Mouse (Mus musculus) CH12.LX (cell line): ENCODE data around the gene Mettl24. TPM values are rescaled to one million over a fixed set of nuclear protein-coding genes. Genes with fewer than 3 reads are reported as not detected.

Experiments used
- DNase-seq: peaks from one replicate; pipeline ENCODE4 v3.0.0-alpha.2; 2013; ENCODE audit errors: extremely low read depth
- H3K27ac ChIP-seq: 2 replicates; pipeline ENCODE4 v1.5.1; 2012; ENCODE audit warnings: low read depth, mild to moderate bottlenecking, control low read depth, moderate library complexity; ENCODE audit not compliant: insufficient read depth
- H3K27me3 ChIP-seq: replicated peaks from 2 replicates; pipeline ENCODE3; 2012; ENCODE audit warnings: inconsistent platforms
- H3K36me3 ChIP-seq, 2 experiments: replicated peaks in 1 of 2; 2 replicates each; pipeline versions ENCODE3 to v1.6.1; 2012; ENCODE audit warnings: inconsistent platforms in 1 of 2, low read length in 1 of 2, mild to moderate bottlenecking in 1 of 2, mixed read lengths in 1 of 2, moderate library complexity in 1 of 2; ENCODE audit not compliant: control insufficient read depth in 1 of 2, insufficient read depth in 1 of 2
- H3K4me1 ChIP-seq, 2 experiments: 2 replicates each; pipeline ENCODE4 v1.6.1; 2012; ENCODE audit warnings: inconsistent platforms in 1 of 2, moderate library complexity in 1 of 2; ENCODE audit not compliant: insufficient read depth in 2 of 2, control insufficient read depth in 1 of 2
- H3K4me2 ChIP-seq: 2 replicates; pipeline ENCODE4 v1.6.1; 2012; ENCODE audit warnings: low read depth, mild to moderate bottlenecking, control low read depth; ENCODE audit not compliant: poor library complexity, insufficient read depth, severe bottlenecking
- H3K4me3 ChIP-seq, 3 experiments: fragments of 150-350 bp in 1 of 3; sonication (generic) in 1 of 3; replicated peaks in 1 of 3; 2 replicates each; pipeline versions ENCODE3 to v1.5.1; 2011 to 2012; ENCODE audit warnings: low read depth in 2 of 3, low read length in 2 of 3, mild to moderate bottlenecking in 2 of 3, moderate library complexity in 2 of 3, control low read depth in 1 of 3, improper control_type of control experiment in 1 of 3, inconsistent platforms in 1 of 3, mixed read lengths in 1 of 3; ENCODE audit not compliant: poor library complexity in 1 of 3
- H3K79me2 ChIP-seq: replicated peaks from 2 replicates; pipeline ENCODE4 v1.6.1; 2012; ENCODE audit warnings: mild to moderate bottlenecking, moderate library complexity; ENCODE audit not compliant: control insufficient read depth, poor library complexity, insufficient read depth, severe bottlenecking; ENCODE audit errors: extremely low read depth
- H3K9ac ChIP-seq: 2 replicates; pipeline ENCODE4 v1.6.1; 2012; ENCODE audit warnings: low read depth, mild to moderate bottlenecking, control low read depth, moderate library complexity; ENCODE audit not compliant: insufficient read depth
- H3K9me3 ChIP-seq: replicated peaks from 2 replicates; pipeline ENCODE3; 2012; ENCODE audit warnings: low read length, inconsistent platforms, mixed read lengths
- BHLHE40 ChIP-seq: IDR thresholded peaks from 2 replicates; pipeline ENCODE4 v1.6.1; 2011; ENCODE audit warnings: mild to moderate bottlenecking, low read depth, low read length, improper control_type of control experiment
- CTCF ChIP-seq, 2 experiments: IDR thresholded peaks in 1 of 2; conservative IDR thresholded peaks in 1 of 2; 2 replicates each; pipeline ENCODE4 v1.5.1; 2011 to 2012; ENCODE audit warnings: low read depth in 2 of 2, low read length in 2 of 2, improper control_type of control experiment in 1 of 2, inconsistent platforms in 1 of 2, mild to moderate bottlenecking in 1 of 2, moderate library complexity in 1 of 2
- HCFC1 ChIP-seq: IDR thresholded peaks from 2 replicates; pipeline ENCODE4 v1.6.1; 2012; ENCODE audit warnings: low read depth, mild to moderate bottlenecking, inconsistent platforms, low read length, improper control_type of control experiment
- IRF4 ChIP-seq: IDR thresholded peaks from 2 replicates; pipeline ENCODE4 v1.6.1; 2014; ENCODE audit warnings: low read depth, mild to moderate bottlenecking, inconsistent platforms, low read length, improper control_type of control experiment
- JUND ChIP-seq: conservative IDR thresholded peaks from 2 replicates; pipeline ENCODE4 v1.6.1; 2011; ENCODE audit warnings: low read depth, low read length, improper control_type of control experiment
- MAFK ChIP-seq: IDR thresholded peaks from 2 replicates; pipeline ENCODE4 v1.6.1; 2011; ENCODE audit warnings: low read length, improper control_type of control experiment; ENCODE audit not compliant: insufficient replicate concordance
- MAX ChIP-seq: IDR thresholded peaks from 2 replicates; pipeline ENCODE4 v1.6.1; 2011; ENCODE audit warnings: low read length, improper control_type of control experiment
- MXI1 ChIP-seq: IDR thresholded peaks from 2 replicates; pipeline ENCODE4 v1.6.1; 2011; ENCODE audit warnings: mild to moderate bottlenecking, low read depth, low read length, improper control_type of control experiment
- NELFE ChIP-seq: IDR thresholded peaks from 2 replicates; pipeline ENCODE4 v1.6.1; 2011; ENCODE audit warnings: low read depth, low read length, improper control_type of control experiment
- RAD21 ChIP-seq: IDR thresholded peaks from 2 replicates; pipeline ENCODE4 v1.6.1; 2011; ENCODE audit warnings: low read depth, mild to moderate bottlenecking, low read length, improper control_type of control experiment, moderate library complexity
- SMC3 ChIP-seq: IDR thresholded peaks from 2 replicates; pipeline ENCODE4 v1.6.1; 2011; ENCODE audit warnings: low read depth, low read length, improper control_type of control experiment
- UBTF ChIP-seq: IDR thresholded peaks from 2 replicates; pipeline ENCODE4 v1.6.1; 2012; ENCODE audit warnings: low read depth, mild to moderate bottlenecking, inconsistent platforms, low read length, improper control_type of control experiment, moderate library complexity
- USF1 ChIP-seq: IDR thresholded peaks from 2 replicates; pipeline ENCODE4 v1.6.1; 2014; ENCODE audit warnings: low read depth, mild to moderate bottlenecking, inconsistent platforms, low read length, improper control_type of control experiment
- USF2 ChIP-seq: conservative IDR thresholded peaks from 2 replicates; pipeline ENCODE4 v1.6.1; 2011; ENCODE audit warnings: low read depth, low read length, improper control_type of control experiment
- ZNF384 ChIP-seq: IDR thresholded peaks from 2 replicates; pipeline ENCODE4 v1.6.1; 2012; ENCODE audit warnings: low read depth, low read length, improper control_type of control experiment, inconsistent platforms
- dilution Hi-C: fragments of 300-500 bp; cut with MboI; formaldehyde crosslinking; loops from 2 replicates; pipeline ENCODE4 v1.14.3; 2020; ENCODE audit warnings: low sequenced_read_pairs; ENCODE audit not compliant: extremely low pct_unique_long_range_greater_than_20kb, extremely low pct_ligation_motif_present
- in situ Hi-C: fragments of 300-500 bp; cut with MboI; formaldehyde crosslinking; loops from 3 replicates; pipeline ENCODE4 v1.14.3; 2019; ENCODE audit warnings: low sequenced_read_pairs, low pct_ligation_motif_present, low pct_unique_long_range_greater_than_20kb, mixed read lengths
- polyA plus RNA-seq: library from polyadenylated mRNA; unstranded; fragments of >175 nt; gene quantifications from 2 replicates; pipeline ENCODE4 v1.2.1, GENCODE M21; 2012; ENCODE audit warnings: low read depth; ENCODE audit not compliant: insufficient read length
- total RNA-seq, 2 experiments: library from RNA; depleted of rRNA; stranded (reverse); fragments of 300-350 nt in 1 of 2; fragments of >200 nt in 1 of 2; gene quantifications; 2 replicates each; pipeline ENCODE4 v1.2.3; 2012 to 2014

Mettl24 gene
- total and polyA plus RNA-seq, 3 experiments: not detected

- H3K9ac ChIP-seq: no peak overlapping the region
- dilution Hi-C loops: no loop called here
- H3K27ac ChIP-seq: no peak overlapping the region
- no peak overlapping the region for H3K4me3 ChIP-seq
- peaks cover 2% of the 10 kb centered on the region for H3K27me3 ChIP-seq
- in situ Hi-C loops: no loop called here
- H3K79me2 ChIP-seq: no peaks in the 10 kb centered on the region
- peaks cover 0 to 12% of the 10 kb centered on the region in 2 experiments; a peak in 2 of 4 replicates for H3K4me1 ChIP-seq
- H3K9me3 ChIP-seq: no peaks in the 10 kb centered on the region
- TF ChIP-seq BHLHE40 (no peak), CTCF (conservative IDR thresholded peaks at IDR 0.05 in 1 of 2, IDR thresholded peaks at IDR 0.05 in 1 of 2; ENCODE audit: low read depth in 2 of 2, low read length in 2 of 2) (peak in 1 of 2 experiments; percentile 57; a peak in 2 of 4 replicates), NELFE (no peak), ZNF384 (no peak), RAD21 (peak; percentile 70), SMC3 (peak; percentile 39)
- H3K4me2 ChIP-seq: no peak overlapping the region
- H3K36me3 ChIP-seq: no peaks in the 10 kb centered on the region
- peak; percentile 33 for DNase-seq
Measured at GRCm38 (mm10) chr10:40649634-40650033, 33.4 kb upstream of the Mettl24 start.

DNA sequence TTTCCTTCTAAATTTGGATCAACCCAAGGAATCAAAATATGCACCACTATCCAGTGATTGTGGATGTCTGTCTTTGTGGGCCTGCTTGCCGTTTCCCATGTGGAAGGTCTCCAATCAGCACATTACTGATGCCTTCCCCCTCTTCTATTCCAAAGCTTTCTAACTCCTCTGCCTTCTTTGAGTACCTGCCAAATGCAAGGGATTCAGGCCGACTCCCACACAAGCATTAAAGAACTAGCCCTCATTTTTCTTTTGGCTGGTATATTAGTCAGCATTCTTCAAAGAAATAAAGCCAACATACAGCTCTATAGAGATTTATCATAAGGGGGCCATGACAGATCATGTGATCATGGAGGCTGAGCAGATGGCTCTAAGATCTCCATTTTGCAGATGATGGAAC, 31.4 kb upstream of the Mettl24 start:
- Histone ChIP-seq H3K4me1 (peaks cover 0 to 14% of the 10 kb centered on the region in 2 experiments; a peak in 2 of 4 replicates), H3K36me3 (no peaks in the 10 kb centered on the region), H3K4me2 (no peak overlapping the region), H3K9ac (no peak overlapping the region), H3K27me3 (peaks cover 2% of the 10 kb centered on the region), H3K4me3 (no peak overlapping the region), H3K9me3 (no peaks in the 10 kb centered on the region), H3K27ac (no peak overlapping the region), H3K79me2 (no peaks in the 10 kb centered on the region)
- no peak for DNase-seq
- in situ Hi-C loops: no loop called here
- dilution Hi-C loops: no loop called here
- TF ChIP-seq MAX (no peak), HCFC1 (no peak), SMC3 (no peak), MAFK (no peak), MXI1 (no peak), BHLHE40 (no peak), USF1 (no peak), USF2 (no peak), IRF4 (no peak), UBTF (no peak), JUND (no peak)

DNA sequence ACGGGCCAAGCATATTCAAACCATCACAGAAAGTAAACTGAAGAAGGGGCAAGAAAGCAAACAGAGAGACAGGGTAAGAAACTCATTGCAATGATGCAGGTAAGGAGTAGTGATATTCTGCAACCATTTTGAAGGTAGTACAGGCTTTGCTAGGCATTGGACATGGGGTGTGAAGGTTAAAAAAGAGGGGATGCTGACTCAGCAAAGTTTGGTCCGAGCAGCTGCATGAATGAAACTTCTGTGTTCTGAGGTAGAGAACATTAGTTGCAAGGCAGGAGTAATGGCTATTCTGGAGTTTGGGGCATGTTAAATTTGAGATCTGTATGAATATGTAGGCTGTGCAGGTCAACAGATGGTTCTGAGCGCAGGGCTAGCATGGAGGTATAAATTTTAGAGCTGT, 17.8 kb upstream of the Mettl24 start:
- TF ChIP-seq USF1 (no peak), MAFK (peak; percentile 92)

More for the DNA sequence above, 17.8 kb upstream of the Mettl24 start:
- in situ Hi-C loops: no loop called here
- Histone ChIP-seq H3K9me3 (peaks cover 4% of the 10 kb centered on the region), H3K27ac (no peak overlapping the region), H3K4me2 (no peak overlapping the region), H3K36me3 (no peaks in the 10 kb centered on the region), H3K4me1 (peaks cover 10 to 20% of the 10 kb centered on the region in 2 experiments; a peak in 3 of 4 replicates), H3K9ac (no peak overlapping the region), H3K4me3 (no peak overlapping the region), H3K27me3 (no peaks in the 10 kb centered on the region), H3K79me2 (no peaks in the 10 kb centered on the region)
- DNase-seq: no peak
- dilution Hi-C loops: no loop called here
